Mouse (Mus musculus): ENCODE measurements around the gene Smarca4.

Gene Smarca4

GRCm38 (mm10) chr9:21601073-21601472 lies 14.9 kb upstream of the Smarca4 start:
- no peak for DNase-seq (ENCODE audit: extremely low spot score, low spot score)

GRCm38 (mm10) chr9:21601722-21602399 lies 14.1 kb upstream of the Smarca4 start:
- peak; percentile 72 for DNase-seq (ENCODE audit: extremely low spot score, low spot score)

- no peak for DNase-seq (ENCODE audit: extremely low spot score, low spot score)
Measured at GRCm38 (mm10) chr9:21604119-21604518, 11.8 kb upstream of the Smarca4 start.

GRCm38 (mm10) chr9:21605865-21606264 lies 10.1 kb upstream of the Smarca4 start:
- DNase-seq (ENCODE audit: extremely low spot score, low spot score): no peak

- no peak for DNase-seq (ENCODE audit: extremely low spot score, low spot score)
Measured at GRCm38 (mm10) chr9:21606648-21607047, 9.3 kb upstream of the Smarca4 start.

GRCm38 (mm10) chr9:21609861-21610260 lies 6.1 kb upstream of the Smarca4 start:
- DNase-seq (ENCODE audit: extremely low spot score, low spot score): no peak

- DNase-seq (ENCODE audit: extremely low spot score, low spot score): no peak
Measured at GRCm38 (mm10) chr9:21614864-21615616, 929 bp upstream of the Smarca4 start.

GRCm38 (mm10) chr9:21616232-21616781 lies 338 bp downstream of the Smarca4 start:
- DNase-seq (ENCODE audit: extremely low spot score, low spot score): peak; percentile 95

- DNase-seq (ENCODE audit: extremely low spot score, low spot score): peak; percentile 34
Measured at GRCm38 (mm10) chr9:21617066-21617465, 1.1 kb downstream of the Smarca4 start.

GRCm38 (mm10) chr9:21620229-21620628 lies 4.3 kb downstream of the Smarca4 start:
- DNase-seq (ENCODE audit: extremely low spot score, low spot score): no peak

- no peak for DNase-seq (ENCODE audit: extremely low spot score, low spot score)
Measured at GRCm38 (mm10) chr9:21622676-21623075, 6.7 kb downstream of the Smarca4 start.

GRCm38 (mm10) chr9:21625342-21626339 lies 9.7 kb downstream of the Smarca4 start:
- no peak for DNase-seq (ENCODE audit: extremely low spot score, low spot score)

GRCm38 (mm10) chr9:21626571-21626970 lies 10.6 kb downstream of the Smarca4 start:
- no peak for DNase-seq (ENCODE audit: extremely low spot score, low spot score)

- DNase-seq (ENCODE audit: extremely low spot score, low spot score): no peak
Measured at GRCm38 (mm10) chr9:21627145-21627795, 11.3 kb downstream of the Smarca4 start.

- DNase-seq (ENCODE audit: extremely low spot score, low spot score): no peak
Measured at GRCm38 (mm10) chr9:21630673-21631072, 14.7 kb downstream of the Smarca4 start.

GRCm38 (mm10) chr9:21633106-21633505 lies 17.1 kb downstream of the Smarca4 start:
- DNase-seq (ENCODE audit: extremely low spot score, low spot score): no peak

- DNase-seq (ENCODE audit: extremely low spot score, low spot score): no peak
Measured at GRCm38 (mm10) chr9:21635639-21636038, 19.7 kb downstream of the Smarca4 start.

GRCm38 (mm10) chr9:21639031-21639430 lies 23.1 kb downstream of the Smarca4 start:
- no peak for DNase-seq (ENCODE audit: extremely low spot score, low spot score)

GRCm38 (mm10) chr9:21646366-21646765 lies 30.4 kb downstream of the Smarca4 start:
- no peak for DNase-seq (ENCODE audit: extremely low spot score, low spot score)

GRCm38 (mm10) chr9:21647721-21648120 lies 31.8 kb downstream of the Smarca4 start:
- DNase-seq (ENCODE audit: extremely low spot score, low spot score): no peak

GRCm38 (mm10) chr9:21652263-21652662 lies 36.3 kb downstream of the Smarca4 start:
- DNase-seq (ENCODE audit: extremely low spot score, low spot score): no peak

All from neural tube, embryonic 10.5 days (tissue).